ENCODE assay signal across 10 mouse cellular contexts in genomic region chr10:80300672-80301181, GRCm38 (mm10). TPM values are rescaled to one million over a fixed set of nuclear protein-coding genes. Genes with fewer than 3 reads are reported as not detected.
DNase-seq lines count a peak whose midpoint lies in the region; TF ChIP-seq lines count a peak whose summit lies in the region.
"Had no signal": no experiment of that assay in that cellular context is flagged by ENCODE, and none has a peak within 500 bp of the region (broad histone marks: within the 10 kb centered on the region; RNA-seq: fewer than 3 reads in every experiment).

No protein-coding gene starts in this region.

- H3K4me1 ChIP-seq in forebrain, embryonic 10.5 days: peaks cover 82% of the 10 kb centered on the region
- H3K4me1 ChIP-seq in limb, embryonic 10.5 days: peaks cover 44% of the 10 kb centered on the region
- peaks cover 55% of the 10 kb centered on the region for H3K4me1 ChIP-seq in olfactory bulb, adult 2 months (ENCODE audit: control insufficient read depth, insufficient read depth, low read length)

- no peak for TF ChIP-seq CTCF in olfactory bulb, adult 2 months (IDR thresholded peaks at IDR 0.05; ENCODE audit: insufficient read depth, low read depth, low read length)

- H3K27me3 ChIP-seq in forebrain, embryonic 10.5 days (ENCODE audit: poor library complexity, severe bottlenecking): peaks cover 92% of the 10 kb centered on the region
- peaks cover 96% of the 10 kb centered on the region for H3K27me3 ChIP-seq in limb, embryonic 10.5 days (ENCODE audit: low read depth, poor library complexity, severe bottlenecking)

- no peaks in the 10 kb centered on the region for H3K9me3 ChIP-seq in forebrain, embryonic 10.5 days
- no peaks in the 10 kb centered on the region for H3K9me3 ChIP-seq in limb, embryonic 10.5 days (replicated peaks)
- H3K9me3 ChIP-seq: limb, embryonic 13.5 days; megakaryocyte, embryonic 14.5 days had no signal

- H3K4me3 ChIP-seq in forebrain, embryonic 10.5 days: peak overlapping the region; percentile 57
- 0 out of 2 replicates have a peak overlapping the region, but pooled peaks have one; percentile 3 for H3K4me3 ChIP-seq in limb, embryonic 10.5 days
- peak overlapping the region; percentile 42 for H3K4me3 ChIP-seq in olfactory bulb, adult 2 months (ENCODE audit: insufficient read depth, low read depth, low read length)
- H3K4me3 ChIP-seq: limb, embryonic 13.5 days; megakaryocyte, embryonic 14.5 days had no signal

- no peak for TF ChIP-seq POLR2A in olfactory bulb, adult 2 months (IDR thresholded peaks at IDR 0.05; ENCODE audit: insufficient read depth, low read depth, low read length)

- DNase-seq in right cerebral cortex, postnatal 10 days (ENCODE audit: low spot score in 2 of 2): peak; percentile 82 to 90
- DNase-seq in right cerebral cortex, postnatal 25 days: no peak
- no peak for DNase-seq in forebrain, embryonic 10.5 days (ENCODE audit: extremely low spot score, low spot score)
- no peak for DNase-seq in limb, embryonic 10.5 days (ENCODE audit: low spot score)
- no peak for DNase-seq in gastrocnemius, postnatal 4 days (ENCODE audit: low spot score in 2 of 2)
- DNase-seq in testis, postnatal 10 days (ENCODE audit: low spot score): no peak
- no peak for DNase-seq in kidney, postnatal 36 days

- H3K36me3 ChIP-seq in forebrain, embryonic 10.5 days (replicated peaks): peaks cover 38% of the 10 kb centered on the region
- H3K36me3 ChIP-seq in limb, embryonic 10.5 days: 0 out of 2 replicates have a peak, but pooled peaks cover 3% of the 10 kb centered on the region
- H3K36me3 ChIP-seq: limb, embryonic 13.5 days had no signal

- peak overlapping the region; percentile 89 for H3K27ac ChIP-seq in forebrain, embryonic 10.5 days
- H3K27ac ChIP-seq in limb, embryonic 10.5 days: no peak overlapping the region
- peak overlapping the region; percentile 39; the same call in 1 of the 2 replicates for H3K27ac ChIP-seq in olfactory bulb, adult 2 months (ENCODE audit: insufficient read depth, low read depth, low read length)
- H3K27ac ChIP-seq: limb, embryonic 13.5 days had no signal

- 8% methylated on average over 11 of the region's 11 CpGs for WGBS in forebrain, embryonic 10.5 days
- WGBS in limb, embryonic 10.5 days: 29% methylated on average over 11 of the region's 11 CpGs
- 18% methylated on average over 11 of the region's 11 CpGs for WGBS in olfactory bulb, adult 2 months

RNA-seq across cellular contexts. Expression of gene Apc2, which starts 5.0 kb away (rescaled TPM):
- 19.4 and 27.0 TPM in 2 replicates for polyA plus RNA-seq in forebrain, embryonic 10.5 days (2016; fragmentation: Nextera tagmentation; extraction: Ambion mirVana)
- polyA plus RNA-seq in limb, embryonic 10.5 days (2016; fragmentation: Nextera tagmentation; extraction: Ambion mirVana): 0.90 and 2.9 TPM in 2 replicates
- polyA plus RNA-seq in olfactory bulb, adult 2 months (2012; ENCODE audit: insufficient read depth, insufficient read length, low replicate concordance, missing spikeins): not detected in 2 replicates
- 1 to 10 TPM in 1 of 2 experiments, under 1 TPM in 1; 0.73 to 2.1 TPM for total RNA-seq in gastrocnemius, postnatal 4 days (2021)

RNA-seq across cellular contexts. Expression of gene Rps15, which starts 8.5 kb away (rescaled TPM):
- polyA plus RNA-seq in forebrain, embryonic 10.5 days (2016; fragmentation: Nextera tagmentation; extraction: Ambion mirVana): 1,138 and 1,144 TPM in 2 replicates
- polyA plus RNA-seq in limb, embryonic 10.5 days (2016; fragmentation: Nextera tagmentation; extraction: Ambion mirVana): 1,092 and 1,255 TPM in 2 replicates
- polyA plus RNA-seq in olfactory bulb, adult 2 months (2012; ENCODE audit: insufficient read depth, insufficient read length, low replicate concordance, missing spikeins): 978 TPM in 1 of 2 replicates, not detected in the other
- 1,000 to 10,000 TPM; 1,165 to 1,300 TPM for total RNA-seq in gastrocnemius, postnatal 4 days (2021)

RNA-seq across cellular contexts. Expression of gene 2310011J03Rik, which starts 19.6 kb away (rescaled TPM):
- polyA plus RNA-seq in forebrain, embryonic 10.5 days (2016; fragmentation: Nextera tagmentation; extraction: Ambion mirVana): 56.4 and 60.2 TPM in 2 replicates
- polyA plus RNA-seq in limb, embryonic 10.5 days (2016; fragmentation: Nextera tagmentation; extraction: Ambion mirVana): 58.2 and 60.9 TPM in 2 replicates
- polyA plus RNA-seq in olfactory bulb, adult 2 months (2012; ENCODE audit: insufficient read depth, insufficient read length, low replicate concordance, missing spikeins): not detected in 2 replicates
- 10 to 100 TPM; 16.7 to 17.6 TPM for total RNA-seq in gastrocnemius, postnatal 4 days (2021)

RNA-seq across cellular contexts. Expression of gene Pcsk4, which starts 28.6 kb away (rescaled TPM):
- 5.7 and 6.7 TPM in 2 replicates for polyA plus RNA-seq in forebrain, embryonic 10.5 days (2016; fragmentation: Nextera tagmentation; extraction: Ambion mirVana)
- polyA plus RNA-seq in limb, embryonic 10.5 days (2016; fragmentation: Nextera tagmentation; extraction: Ambion mirVana): 6.1 and 6.3 TPM in 2 replicates
- not detected in 2 replicates for polyA plus RNA-seq in olfactory bulb, adult 2 months (2012; ENCODE audit: insufficient read depth, insufficient read length, low replicate concordance, missing spikeins)
- 1 to 10 TPM; 1.0 to 1.5 TPM for total RNA-seq in gastrocnemius, postnatal 4 days (2021)

RNA-seq across cellular contexts. Expression of gene Reep6, which starts 29.0 kb away (rescaled TPM):
- 7.7 and 9.1 TPM in 2 replicates for polyA plus RNA-seq in forebrain, embryonic 10.5 days (2016; fragmentation: Nextera tagmentation; extraction: Ambion mirVana)
- 5.4 and 6.6 TPM in 2 replicates for polyA plus RNA-seq in limb, embryonic 10.5 days (2016; fragmentation: Nextera tagmentation; extraction: Ambion mirVana)
- polyA plus RNA-seq in olfactory bulb, adult 2 months (2012; ENCODE audit: insufficient read depth, insufficient read length, low replicate concordance, missing spikeins): not detected in 2 replicates
- 1 to 10 TPM; 2.7 to 4.1 TPM for total RNA-seq in gastrocnemius, postnatal 4 days (2021)

Comparison
In these comparisons a context has a peak if more than half of its experiments do, and no peak if none do; other contexts are left out.
1. DNase-seq: peak in right cerebral cortex, postnatal 10 days (2 of 2); none in right cerebral cortex, postnatal 25 days (single experiment), forebrain, embryonic 10.5 days (single experiment), limb, embryonic 10.5 days (single experiment), gastrocnemius, postnatal 4 days (0 of 2), testis, postnatal 10 days (single experiment) and kidney, postnatal 36 days (0 of 2).
2. H3K4me3 ChIP-seq: peak in every context shown above with its lines; median percentile 57 in forebrain, embryonic 10.5 days; 42 in olfactory bulb, adult 2 months; 3 in limb, embryonic 10.5 days.
3. RNA of gene 2310011J03Rik, which starts 19.6 kb away (polyA plus RNA-seq): 56.4 to 60.2 TPM in forebrain, embryonic 10.5 days and 58.2 to 60.9 TPM in limb, embryonic 10.5 days; not detected in olfactory bulb, adult 2 months; every median in the first group is over 10 times any median in the second.